Mouse (Mus musculus): ENCODE measurements at regions not wholly inside any gene's neighbourhood (a gene's known extent, or its start where the extent isn't known, plus 50 kb on each side); places are given as distances from the start of the nearest gene placed in this dataset.

DNA sequence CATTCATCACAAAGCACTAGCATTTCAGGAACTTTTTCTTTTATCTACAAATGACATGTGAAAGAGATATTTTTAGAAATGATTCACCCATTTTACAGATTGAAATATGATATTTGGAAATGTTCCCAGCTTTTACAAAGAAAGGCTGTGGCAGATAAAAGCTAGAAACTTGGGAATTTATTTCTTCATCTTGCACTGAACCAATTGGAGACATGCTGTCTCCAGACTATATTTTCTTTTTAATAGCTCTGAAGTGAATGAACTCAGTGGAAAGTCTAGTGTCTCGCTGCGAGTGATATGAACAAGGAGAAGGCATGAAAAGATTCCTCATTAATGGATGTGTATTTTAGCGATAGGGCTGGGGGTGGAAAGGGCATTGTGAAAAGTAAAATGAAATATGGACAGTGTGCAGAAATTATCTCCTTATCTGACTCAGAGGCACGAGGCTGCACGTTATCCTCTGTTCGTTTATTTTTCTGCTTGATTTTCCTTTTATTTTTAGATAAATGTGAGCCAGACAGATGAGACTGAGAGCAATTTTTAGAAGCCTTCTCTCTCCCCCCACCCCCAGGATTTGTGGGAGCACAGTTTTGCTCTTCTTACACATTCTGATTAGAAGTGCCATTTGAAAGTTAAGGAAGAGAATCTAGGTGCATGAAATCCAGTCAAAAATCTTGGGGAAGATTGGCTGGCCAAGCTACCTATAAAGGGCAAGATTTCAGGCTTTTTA lies 96.0 kb upstream of the Tcf21 start:
- DNase-seq = no peak

DNA sequence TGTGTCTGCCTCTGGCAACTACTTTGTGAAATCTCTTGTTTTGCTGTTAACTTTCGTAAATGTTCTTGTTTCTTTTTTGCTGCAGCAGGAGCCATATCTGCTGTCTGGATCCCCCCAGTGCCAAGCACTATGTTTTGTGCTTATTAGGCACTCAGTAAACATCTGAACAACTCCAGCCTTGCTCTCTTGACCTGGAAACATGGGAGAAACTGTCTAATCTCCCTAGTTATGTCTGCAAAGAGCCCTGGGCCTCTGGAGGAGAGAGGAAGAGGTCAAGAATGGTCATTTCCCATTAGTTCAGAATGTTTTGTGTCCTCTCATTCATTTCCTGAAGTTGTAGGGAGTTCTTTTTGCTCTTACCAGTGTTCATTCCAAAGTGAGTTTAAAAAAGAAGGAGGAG lies 93.1 kb upstream of the Tcf21 start:
- DNase-seq = no peak

DNA sequence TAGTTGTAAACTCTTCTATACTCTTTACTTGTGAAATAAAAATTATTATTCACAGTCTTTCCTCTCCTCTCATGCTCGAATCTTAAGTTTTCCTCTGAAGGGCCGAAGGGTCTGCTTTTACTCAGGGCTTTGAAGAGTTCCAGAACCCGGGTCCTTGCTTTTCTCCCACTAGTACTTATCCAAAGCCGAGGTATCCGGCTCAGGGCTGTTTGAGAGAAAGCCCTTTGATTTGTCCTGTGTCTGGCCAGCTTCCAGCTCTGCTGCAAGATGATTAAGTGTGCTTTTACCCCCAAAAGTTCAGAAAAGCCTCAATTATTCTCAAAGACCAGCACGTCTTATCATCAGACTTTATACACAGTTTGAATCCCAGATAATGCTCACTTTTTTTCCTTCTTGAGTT lies 88.7 kb upstream of the Tcf21 start:
- DNase-seq = no peak

DNA sequence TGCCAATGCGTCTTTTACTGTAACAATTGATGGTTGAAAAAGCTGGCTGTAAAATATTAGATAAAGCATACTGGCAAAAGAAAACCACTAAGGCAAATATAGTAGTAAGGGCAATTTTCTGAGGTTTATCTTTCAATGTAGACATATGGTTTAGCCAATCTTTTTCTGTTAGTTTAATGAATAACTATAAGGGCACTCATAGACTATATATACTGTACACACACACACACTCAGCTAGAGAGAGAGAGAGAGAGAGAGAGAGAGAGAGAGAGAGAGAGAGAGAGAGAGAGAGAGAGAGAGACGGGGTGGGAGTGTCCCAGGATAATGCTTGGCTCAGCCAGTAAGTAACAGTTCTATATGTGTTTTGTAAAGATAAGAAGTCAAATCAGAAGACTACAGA lies 85.3 kb upstream of the Tcf21 start:
- no peak for DNase-seq

DNA sequence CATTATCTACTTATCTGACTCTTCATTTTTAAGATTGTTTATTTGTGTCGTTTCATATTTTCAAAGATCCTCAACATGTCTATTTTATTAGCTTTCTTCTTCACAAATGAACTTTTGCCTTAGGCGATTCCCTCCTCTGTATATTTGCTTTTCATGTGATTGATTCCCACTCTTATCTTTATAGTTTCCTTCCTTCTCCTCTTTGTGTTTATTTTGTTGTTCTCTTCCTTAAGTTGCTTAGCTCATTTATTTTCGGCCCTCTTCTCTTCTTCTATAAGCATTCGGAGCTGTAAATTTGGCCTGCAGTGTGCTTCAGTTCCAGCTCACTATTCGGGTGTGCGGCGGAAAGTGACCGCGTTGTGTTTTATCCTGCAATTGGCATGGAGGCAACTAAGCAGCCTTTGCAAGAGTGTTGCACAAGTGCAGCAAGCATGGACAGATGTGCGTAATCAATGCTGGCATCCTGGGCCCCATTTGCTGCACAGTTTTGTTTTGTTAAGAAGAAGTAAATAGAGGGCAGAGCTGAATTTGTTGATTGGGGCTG lies 73.5 kb upstream of the Tcf21 start:
- no peak for DNase-seq

GRCm38 (mm10) chr10:22887451-22887850 lies 67.5 kb upstream of the Tcf21 start:
- no peak for DNase-seq

DNA sequence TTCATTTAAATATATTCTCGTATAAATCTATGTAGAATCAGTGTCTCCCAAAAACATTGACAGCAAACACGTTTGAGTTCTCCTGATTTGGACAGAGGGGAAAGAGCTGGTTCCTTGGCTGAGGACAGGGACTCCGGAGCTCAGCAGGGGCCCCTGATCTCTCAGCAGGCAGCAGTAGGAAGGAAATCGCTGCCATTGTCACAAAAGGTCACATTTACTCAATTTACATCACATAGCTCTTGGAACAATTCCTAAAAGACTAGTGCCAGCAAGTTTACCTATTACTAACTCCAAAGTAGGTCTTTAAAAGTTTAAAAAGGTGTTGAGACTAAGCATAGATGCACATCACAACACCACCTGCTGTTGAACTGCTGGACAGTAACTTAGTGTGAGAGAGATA lies 59.7 kb upstream of the Tcf21 start:
- no peak for DNase-seq

GRCm38 (mm10) chr10:22877536-22878130 lies 57.7 kb upstream of the Tcf21 start:
- no peak for DNase-seq

- no peak for DNase-seq
These were observed 57.1 kb upstream of the Tcf21 start for GRCm38 (mm10) chr10:22877028-22877427.

DNA sequence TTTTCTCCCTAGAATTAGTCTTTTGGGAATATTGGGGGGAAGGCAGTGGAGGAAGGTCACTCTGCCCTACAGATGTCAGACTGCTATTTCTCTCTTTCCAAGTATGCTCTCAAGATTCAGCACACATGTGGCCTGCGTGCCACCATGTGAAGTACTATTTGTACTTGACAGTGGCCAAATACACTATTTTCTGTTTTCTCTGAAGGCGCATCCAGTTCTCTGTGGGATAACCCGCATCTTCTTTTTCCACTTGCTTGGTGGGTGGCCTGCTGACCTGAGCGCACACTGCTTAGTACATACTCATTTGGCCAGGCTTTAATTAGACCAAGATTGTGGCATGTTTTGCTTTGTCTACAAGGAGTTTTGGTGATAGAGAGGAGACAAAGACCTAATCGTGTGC lies 55.7 kb upstream of the Tcf21 start:
- no peak for DNase-seq

- DNase-seq = no peak
These were observed 55.2 kb upstream of the Tcf21 start for GRCm38 (mm10) chr10:22875181-22875580.

Data from retina, postnatal 1 day (tissue).